Mouse (Mus musculus): Measurements from ENCODE around the gene Pan3. TPM values are rescaled to one million over a fixed set of nuclear protein-coding genes. Genes with fewer than 3 reads are reported as not detected.

Gene Pan3
- polyA plus RNA-seq (2021; fragmentation: Nextera tagmentation): 32.5 and 49.5 TPM in 2 replicates
- long read RNA-seq, experiment 1, partial matches to known transcripts: 0 of 12 reads
- long read RNA-seq, experiment 1, other reads (novel, unspliced or antisense): 12 of 12 reads
- long read RNA-seq, experiment 2, partial matches to known transcripts: 1 of 9 reads
- long read RNA-seq, experiment 2, other reads (novel, unspliced or antisense): 6 of 9 reads

GRCm38 (mm10) chr5:147429535-147430305, at the start of gene Pan3:
TSS of gene Pan3 (plus strand) at chr5:147430161.

GRCm38 (mm10) chr5:147399843-147400504, 30.0 kb upstream of the Pan3 start, which contains the start of gene Flt3:
TSS of gene Flt3 (minus strand) at chr5:147400489.

Other genes with a start within 250 kb of the Pan3 start
- gene Gsx1, start 241.5 kb upstream of the Pan3 start, polyA plus RNA-seq (2021; fragmentation: Nextera tagmentation): 0.23 and 0.25 TPM in 2 replicates
- not detected in 2 replicates for gene Pdx1, start 160.2 kb upstream of the Pan3 start, polyA plus RNA-seq (2021; fragmentation: Nextera tagmentation)
- not detected in 2 replicates for gene Cdx2, start 122.9 kb upstream of the Pan3 start, polyA plus RNA-seq (2021; fragmentation: Nextera tagmentation)
- not detected in 2 replicates for gene Urad, start 107.7 kb upstream of the Pan3 start, polyA plus RNA-seq (2021; fragmentation: Nextera tagmentation)
- gene Flt3, start 29.7 kb upstream of the Pan3 start, polyA plus RNA-seq (2021; fragmentation: Nextera tagmentation): 1.4 TPM in 2 replicates